Mouse (Mus musculus) myocyte (in vitro differentiated cells): ENCODE measurements around the gene Man1b1. TPM values are rescaled to one million over a fixed set of nuclear protein-coding genes. Genes with fewer than 3 reads are reported as not detected.

ENCODE experiments used
- H3K27me3 ChIP-seq: one replicate; pipeline ENCODE4 v1.6.1; 2011; ENCODE audit not compliant: control insufficient read depth, insufficient read depth, insufficient read length
- H3K36me3 ChIP-seq: one replicate; pipeline ENCODE4 v1.6.1; 2011; ENCODE audit not compliant: control insufficient read depth, insufficient read depth
- H3K4me2 ChIP-seq: one replicate; pipeline ENCODE4 v1.6.1; 2011; ENCODE audit warnings: low read depth, control low read depth
- H3K4me3 ChIP-seq: one replicate; pipeline ENCODE4 v1.5.1; 2011; ENCODE audit warnings: mild to moderate bottlenecking, control low read depth, moderate library complexity
- H3K79me2 ChIP-seq: one replicate; pipeline ENCODE4 v1.6.1; 2011; ENCODE audit not compliant: control insufficient read depth, insufficient read depth
- H3ac ChIP-seq: one replicate; pipeline ENCODE4 v1.6.1; 2011; ENCODE audit not compliant: control insufficient read depth, insufficient read length
- CEBPB ChIP-seq: IDR thresholded peaks from 2 replicates; pipeline ENCODE4 v1.6.1; 2011; ENCODE audit warnings: mild to moderate bottlenecking, moderate library complexity; ENCODE audit not compliant: poor library complexity, insufficient read depth, severe bottlenecking
- E2F4 ChIP-seq: IDR thresholded peaks from one replicate; pipeline ENCODE4 v1.6.1; 2011; ENCODE audit warnings: mild to moderate bottlenecking, control low read depth, moderate library complexity; ENCODE audit not compliant: insufficient read depth
- MAX ChIP-seq: IDR thresholded peaks from one replicate; pipeline ENCODE4 v1.6.1; 2011; ENCODE audit warnings: low read depth, mild to moderate bottlenecking, control low read depth
- MYOD1 ChIP-seq, 3 experiments: IDR thresholded peaks; one replicate each; pipeline ENCODE4 v1.6.1; 2011; ENCODE audit warnings: control low read depth in 2 of 3, low read depth in 2 of 3, mild to moderate bottlenecking in 2 of 3, moderate library complexity in 1 of 3; ENCODE audit not compliant: insufficient read length in 2 of 3, control insufficient read depth in 1 of 3
- MYOG ChIP-seq, 3 experiments: IDR thresholded peaks; one replicate each; pipeline ENCODE4 v1.6.1; 2011; ENCODE audit warnings: control low read depth in 2 of 3, low read depth in 2 of 3, mild to moderate bottlenecking in 2 of 3; ENCODE audit not compliant: insufficient read length in 2 of 3, control insufficient read depth in 1 of 3, insufficient read depth in 1 of 3
- POLR2A ChIP-seq: IDR thresholded peaks from one replicate; pipeline ENCODE4 v1.6.1; 2011; ENCODE audit warnings: low read depth, mild to moderate bottlenecking, control low read depth, moderate library complexity; ENCODE audit not compliant: insufficient read length
- POLR2AphosphoS2 ChIP-seq: IDR thresholded peaks from one replicate; pipeline ENCODE4 v1.6.1; 2011; ENCODE audit warnings: low read depth, control low read depth; ENCODE audit not compliant: insufficient read length
- REST ChIP-seq: IDR thresholded peaks from one replicate; pipeline ENCODE4 v1.6.1; 2011; ENCODE audit warnings: mild to moderate bottlenecking, control low read depth, moderate library complexity; ENCODE audit not compliant: insufficient read depth, insufficient read length
- SRF ChIP-seq: IDR thresholded peaks from one replicate; pipeline ENCODE4 v1.6.1; 2011; ENCODE audit warnings: low read depth; ENCODE audit not compliant: control insufficient read depth, insufficient read length
- TCF12 ChIP-seq: IDR thresholded peaks from one replicate; pipeline ENCODE4 v1.6.1; 2011; ENCODE audit warnings: mild to moderate bottlenecking, control low read depth; ENCODE audit not compliant: poor library complexity, insufficient read depth, severe bottlenecking
- TCF3 ChIP-seq: IDR thresholded peaks from one replicate; pipeline ENCODE4 v1.6.1; 2011; ENCODE audit warnings: low read depth, control low read depth; ENCODE audit not compliant: insufficient read length
- USF1 ChIP-seq: IDR thresholded peaks from one replicate; pipeline ENCODE4 v1.6.1; 2011; ENCODE audit warnings: low read depth, mild to moderate bottlenecking, control low read depth, moderate library complexity
- polyA plus RNA-seq: library from polyadenylated mRNA; unstranded; fragments of >200 nt; fragmentation: generic; extraction: Trizol; gene quantifications from one replicate; pipeline ENCODE4 v1.2.1, GENCODE M21; 2012; ENCODE audit warnings: missing spikeins

Gene Man1b1
- polyA plus RNA-seq, 1 experiment = 46.3 TPM

GRCm38 (mm10) chr2:25395721-25396596 is 63.8 kb downstream of the Man1b1 start, which contains the start of gene Entpd2:
Gene Entpd2 (plus strand): TSS chr2:25395874.
- TF ChIP-seq POLR2A (no peak), CEBPB (no peak), SRF (no peak), POLR2AphosphoS2 (no peak), MYOD1 (IDR thresholded peaks at IDR 0.05; ENCODE audit: control insufficient read depth in 1 of 3, insufficient read length in 2 of 3, low read depth in 2 of 3) (no peak), TCF12 (no peak), MAX (no peak), REST (no peak), TCF3 (no peak), USF1 (no peak), MYOG (IDR thresholded peaks at IDR 0.05; ENCODE audit: control insufficient read depth in 1 of 3, insufficient read depth in 1 of 3, insufficient read length in 2 of 3, low read depth in 2 of 3) (no peak), E2F4 (no peak)
- H3K27me3 ChIP-seq = peaks cover 34% of the 10 kb centered on the region
- H3K79me2 ChIP-seq = no peaks in the 10 kb centered on the region
- H3K4me2 ChIP-seq = no peak within 1 kb of the TSS
- no peak within 1 kb of the TSS for H3K4me3 ChIP-seq
- H3K36me3 ChIP-seq = no peaks in the 10 kb centered on the region
- no peak within 1 kb of the TSS for H3ac ChIP-seq

DNA sequence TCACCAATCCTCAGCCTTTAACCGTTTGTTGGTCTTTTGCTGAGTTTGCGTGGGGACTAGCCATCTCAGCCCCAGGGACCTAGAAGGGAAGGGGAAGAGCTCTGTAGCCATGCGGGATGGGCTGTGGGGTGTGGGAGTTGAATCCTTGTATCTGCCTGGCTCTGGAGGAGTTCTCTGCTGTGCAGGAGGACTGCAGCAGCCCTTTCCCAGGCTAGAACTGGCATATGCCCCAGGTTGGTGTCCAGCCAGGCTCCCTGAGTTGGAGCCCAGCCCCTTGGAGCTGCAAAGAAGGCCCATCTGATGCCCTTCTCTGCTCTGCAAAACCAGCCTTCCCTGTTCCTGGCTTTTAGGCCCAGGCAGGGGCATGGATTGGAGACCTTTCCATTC is 64.5 kb downstream of the Man1b1 start:
- peaks cover 34% of the 10 kb centered on the region for H3K27me3 ChIP-seq
- H3K4me2 ChIP-seq = no peak overlapping the region
- H3K36me3 ChIP-seq = no peaks in the 10 kb centered on the region
- H3K4me3 ChIP-seq = no peak overlapping the region
- TF ChIP-seq POLR2AphosphoS2 = no peak
- TF ChIP-seq MAX = no peak
- no peak for TF ChIP-seq MYOG (IDR thresholded peaks at IDR 0.05; ENCODE audit: control insufficient read depth in 1 of 3, insufficient read depth in 1 of 3, insufficient read length in 2 of 3, low read depth in 2 of 3)
- no peak for TF ChIP-seq CEBPB
- no peak for TF ChIP-seq SRF
- TF ChIP-seq USF1 = no peak
- no peak for TF ChIP-seq E2F4
- TF ChIP-seq REST = no peak
- no peak for TF ChIP-seq MYOD1 (IDR thresholded peaks at IDR 0.05; ENCODE audit: control insufficient read depth in 1 of 3, insufficient read length in 2 of 3, low read depth in 2 of 3)
- H3ac ChIP-seq = no peak overlapping the region
- no peaks in the 10 kb centered on the region for H3K79me2 ChIP-seq

DNA sequence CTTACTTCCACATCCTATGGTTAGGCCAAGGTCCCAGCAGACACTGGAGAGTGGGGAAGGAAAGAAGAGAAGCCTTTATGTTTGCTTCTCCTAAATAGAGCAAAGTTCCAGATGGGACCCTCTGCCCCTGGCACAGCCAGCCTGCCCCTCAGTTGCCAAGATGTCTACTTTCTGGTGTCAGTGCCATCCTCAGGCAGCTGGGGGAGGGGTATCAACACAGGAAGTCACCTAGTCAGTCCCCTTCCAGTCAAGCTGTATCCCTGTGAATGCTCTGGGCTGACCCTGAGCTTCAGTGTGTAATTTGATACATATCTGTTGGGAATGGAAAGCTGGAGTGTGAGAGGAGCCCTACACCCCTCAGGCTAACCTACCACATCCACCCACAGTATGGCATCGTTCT is 64.9 kb downstream of the Man1b1 start:
- Histone ChIP-seq H3K4me2 (no peak overlapping the region), H3K36me3 (no peaks in the 10 kb centered on the region), H3ac (no peak overlapping the region), H3K27me3 (peaks cover 34% of the 10 kb centered on the region), H3K79me2 (no peaks in the 10 kb centered on the region), H3K4me3 (no peak overlapping the region)
- no peak for TF ChIP-seq TCF12
- TF ChIP-seq MYOD1 (IDR thresholded peaks at IDR 0.05; ENCODE audit: control insufficient read depth in 1 of 3, insufficient read length in 2 of 3, low read depth in 2 of 3) = no peak
- no peak for TF ChIP-seq USF1
- TF ChIP-seq MAX = no peak
- TF ChIP-seq SRF = no peak
- no peak for TF ChIP-seq CEBPB
- TF ChIP-seq MYOG (IDR thresholded peaks at IDR 0.05; ENCODE audit: control insufficient read depth in 1 of 3, insufficient read depth in 1 of 3, insufficient read length in 2 of 3, low read depth in 2 of 3) = no peak
- no peak for TF ChIP-seq REST
- TF ChIP-seq TCF3 = no peak
- no peak for TF ChIP-seq E2F4
- TF ChIP-seq POLR2AphosphoS2 = no peak
- TF ChIP-seq POLR2A = no peak

DNA sequence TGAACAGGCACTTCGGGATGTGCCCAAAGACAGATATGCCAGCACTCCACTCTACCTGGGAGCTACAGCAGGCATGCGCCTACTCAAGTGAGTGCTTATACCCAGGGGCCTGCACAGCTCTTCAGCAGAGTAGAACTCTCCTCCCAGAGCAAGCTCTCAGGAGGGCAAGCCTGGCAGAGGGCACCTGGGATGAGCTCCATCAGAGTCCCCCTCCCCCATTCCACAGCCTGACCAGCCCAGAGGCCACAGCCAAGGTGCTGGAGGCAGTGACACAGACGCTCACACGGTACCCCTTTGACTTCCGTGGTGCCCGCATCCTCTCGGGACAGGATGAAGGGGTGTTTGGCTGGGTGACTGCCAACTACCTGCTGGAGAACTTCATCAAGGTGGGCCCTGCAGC is 65.9 kb downstream of the Man1b1 start:
- TF ChIP-seq MYOD1 (IDR thresholded peaks at IDR 0.05; ENCODE audit: control insufficient read depth in 1 of 3, insufficient read length in 2 of 3, low read depth in 2 of 3) = no peak
- TF ChIP-seq CEBPB = no peak
- no peak for TF ChIP-seq MAX
- TF ChIP-seq POLR2A = no peak
- no peak for TF ChIP-seq MYOG (IDR thresholded peaks at IDR 0.05; ENCODE audit: control insufficient read depth in 1 of 3, insufficient read depth in 1 of 3, insufficient read length in 2 of 3, low read depth in 2 of 3)
- TF ChIP-seq REST = no peak
- TF ChIP-seq TCF3 = no peak
- no peak for TF ChIP-seq E2F4
- TF ChIP-seq POLR2AphosphoS2 = no peak
- no peak for TF ChIP-seq TCF12
- no peak for TF ChIP-seq USF1
- no peak for TF ChIP-seq SRF
- peaks cover 34% of the 10 kb centered on the region for H3K27me3 ChIP-seq
- H3K4me3 ChIP-seq = no peak overlapping the region
- no peaks in the 10 kb centered on the region for H3K79me2 ChIP-seq
- H3ac ChIP-seq = no peak overlapping the region
- H3K36me3 ChIP-seq = no peaks in the 10 kb centered on the region
- no peak overlapping the region for H3K4me2 ChIP-seq
